Mouse (Mus musculus) layer of hippocampus, postnatal 36 days (tissue): ENCODE measurements around the gene Pid1. TPM values are rescaled to one million over a fixed set of nuclear protein-coding genes. Genes with fewer than 3 reads are reported as not detected.

Experiments
- DNase-seq, 2 experiments: peaks; one replicate each; pipeline ENCODE4 v3.0.0; 2022
- total RNA-seq, 2 experiments: library from RNA; stranded (reverse); gene quantifications; 2 replicates each; pipeline ENCODE4 v1.2.3; 2021

Gene Pid1
- total RNA-seq, 2 experiments from 2014 or later = 33.8 to 38.5 TPM

- DNase-seq = no peak
Observed at GRCm38 (mm10) chr1:84177033-84177432, 186.9 kb downstream of the Pid1 start.

- no peak for DNase-seq
Observed at GRCm38 (mm10) chr1:84172941-84173340, 191.0 kb downstream of the Pid1 start.

GRCm38 (mm10) chr1:84157790-84158189, 206.2 kb downstream of the Pid1 start:
- no peak for DNase-seq

GRCm38 (mm10) chr1:84155585-84155930, 208.4 kb downstream of the Pid1 start:
- no peak for DNase-seq

- no peak for DNase-seq
Observed at GRCm38 (mm10) chr1:84154725-84155584, 209.0 kb downstream of the Pid1 start.

GRCm38 (mm10) chr1:84153943-84154342, 210.0 kb downstream of the Pid1 start:
- DNase-seq = no peak

- no peak for DNase-seq
Observed at GRCm38 (mm10) chr1:84141561-84141960, 222.4 kb downstream of the Pid1 start.

GRCm38 (mm10) chr1:84132451-84132850, 231.5 kb downstream of the Pid1 start:
- no peak for DNase-seq

GRCm38 (mm10) chr1:84131799-84132198, 232.2 kb downstream of the Pid1 start:
- DNase-seq = no peak

- DNase-seq = peak; percentile 17 to 19
Observed at GRCm38 (mm10) chr1:84128510-84128909, 235.5 kb downstream of the Pid1 start.

- DNase-seq = no peak
Observed at GRCm38 (mm10) chr1:84119306-84119705, 244.7 kb downstream of the Pid1 start.

GRCm38 (mm10) chr1:84106756-84107155, 257.2 kb downstream of the Pid1 start:
- no peak for DNase-seq

GRCm38 (mm10) chr1:84102052-84102451, 261.9 kb downstream of the Pid1 start:
- DNase-seq = no peak

- no peak for DNase-seq
Observed at GRCm38 (mm10) chr1:84097398-84097797, 266.6 kb downstream of the Pid1 start.

- DNase-seq = no peak
Observed at GRCm38 (mm10) chr1:84093291-84093690, 270.7 kb downstream of the Pid1 start.

- DNase-seq = no peak
Observed at GRCm38 (mm10) chr1:84089664-84090063, 274.3 kb downstream of the Pid1 start.

GRCm38 (mm10) chr1:84087957-84088356, 276.0 kb downstream of the Pid1 start:
- no peak for DNase-seq

- DNase-seq = no peak
Observed at GRCm38 (mm10) chr1:84087325-84087724, 276.7 kb downstream of the Pid1 start.

GRCm38 (mm10) chr1:84086486-84086885, 277.5 kb downstream of the Pid1 start:
- no peak for DNase-seq

- no peak for DNase-seq
Observed at GRCm38 (mm10) chr1:84085361-84085760, 278.6 kb downstream of the Pid1 start.

- no peak for DNase-seq
Observed at GRCm38 (mm10) chr1:84079566-84079965, 284.4 kb downstream of the Pid1 start.

- no peak for DNase-seq
Observed at GRCm38 (mm10) chr1:84077023-84077422, 287.0 kb downstream of the Pid1 start.

- no peak for DNase-seq
Observed at GRCm38 (mm10) chr1:84056884-84057630, 306.9 kb downstream of the Pid1 start.

- DNase-seq = no peak
Observed at GRCm38 (mm10) chr1:84056306-84056705, 307.7 kb downstream of the Pid1 start.
